Mouse (Mus musculus) bone marrow, adult 2 months (tissue): ENCODE measurements around the gene Gm39566.

Source experiments
- CTCF ChIP-seq: fragments of 200-500 bp; IDR thresholded peaks from 2 replicates; pipeline ENCODE4 v1.5.1; 2011; ENCODE audit warnings: low read length, control low read depth; ENCODE audit not compliant: control insufficient read depth, insufficient read depth
- POLR2A ChIP-seq: fragments of 200-500 bp; IDR thresholded peaks from 2 replicates; pipeline ENCODE4 v1.6.1; 2011; ENCODE audit warnings: low read depth, mild to moderate bottlenecking, control low read depth, low read length, borderline replicate concordance; ENCODE audit not compliant: control insufficient read depth

DNA sequence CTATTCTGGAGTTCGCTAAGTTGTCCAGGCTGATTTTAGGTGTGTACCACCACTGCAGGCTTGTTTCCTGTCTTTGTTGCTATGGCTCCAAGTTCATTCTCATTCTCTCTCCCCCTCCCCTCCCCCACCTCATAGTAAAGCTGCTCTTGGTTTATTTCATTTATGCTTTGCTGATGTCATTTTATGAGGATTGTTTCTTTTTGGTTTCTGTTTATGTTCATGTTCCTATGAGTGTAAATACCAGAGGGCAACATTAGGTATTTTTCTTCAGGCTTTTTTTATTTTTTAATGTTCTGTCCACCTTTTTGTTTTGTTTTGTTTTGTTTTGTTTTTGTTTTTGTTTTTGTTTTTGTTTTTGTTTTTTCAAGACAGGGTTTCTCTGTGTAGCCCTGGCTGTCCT is 53.2 kb downstream of the Gm39566 start, which contains the start of gene Slc35g3:
- no peak for TF ChIP-seq CTCF
- no peak for TF ChIP-seq POLR2A
